Mouse (Mus musculus): Measurements from ENCODE around the gene Sema7a.

GRCm38 (mm10) chr9:57956838-57957236 is 16.9 kb downstream of the Sema7a start:
- TF ChIP-seq CTCF (IDR thresholded peaks at IDR 0.05; ENCODE audit: borderline replicate concordance, extremely low read depth, insufficient read depth, insufficient read length), result no peak
- TF ChIP-seq POLR2A (IDR thresholded peaks at IDR 0.05; ENCODE audit: borderline replicate concordance, extremely low read depth, insufficient read depth, insufficient read length, poor library complexity, severe bottlenecking), result no peak

Measured in brain, embryonic 14.5 days (tissue).